Mouse (Mus musculus): ENCODE results near the gene Dgkq. TPM values are rescaled to one million over a fixed set of nuclear protein-coding genes. Genes with fewer than 3 reads are reported as not detected.

The Dgkq gene
- 10 to 100 TPM; 39.3 to 43.8 TPM for total RNA-seq (2023)

DNA sequence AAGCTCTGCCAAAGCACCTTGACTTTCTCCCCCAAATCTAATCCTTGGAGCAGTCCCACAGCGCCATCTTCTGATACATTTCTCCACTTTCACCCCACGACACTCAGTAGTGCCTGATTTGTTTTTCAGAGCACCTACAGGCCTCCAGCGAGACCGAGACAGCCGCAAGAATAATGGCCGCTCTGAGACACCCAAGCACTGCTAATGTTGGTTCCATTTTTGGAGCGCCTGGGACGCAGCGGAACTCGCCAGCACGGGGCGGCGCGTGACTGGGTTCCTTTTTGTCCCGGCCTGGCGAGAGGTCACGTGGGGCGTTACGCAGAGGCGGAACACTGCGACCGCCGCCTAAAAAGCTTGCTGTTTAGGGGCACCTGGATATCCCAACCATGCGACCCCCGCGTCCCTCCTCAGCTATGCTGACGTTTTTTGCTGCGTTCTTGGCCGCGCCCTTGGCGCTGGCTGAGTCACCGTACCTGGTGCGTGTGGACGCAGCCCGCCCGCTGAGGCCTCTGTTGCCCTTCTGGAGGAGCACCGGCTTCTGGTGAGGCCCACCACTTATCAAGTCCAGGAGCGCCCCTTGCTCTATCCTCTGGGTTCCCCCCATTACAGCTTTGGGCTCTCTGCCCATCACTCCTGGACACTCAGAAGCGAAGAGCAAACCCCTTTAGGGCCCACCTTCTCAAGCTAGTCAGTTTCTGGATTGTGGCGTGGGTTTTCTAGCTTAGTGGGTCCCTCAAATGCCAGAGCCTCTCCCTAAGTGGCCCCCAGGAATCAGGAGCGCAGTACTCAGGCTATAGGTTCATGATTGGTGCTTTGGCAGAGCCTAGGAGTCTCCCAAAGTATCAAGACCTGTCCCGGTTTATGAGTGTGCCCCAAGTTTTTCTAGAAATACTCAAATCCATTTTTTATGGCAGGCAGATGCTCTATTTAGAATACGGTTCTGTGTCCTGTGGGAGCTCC lies at the start of gene Dgkq:
Gene Dgkq, minus strand, starts transcription at position 696 of the 960 bp plus-strand sequence.

GRCm38 (mm10) chr5:108692271-108692670 lies 22.8 kb upstream of the Dgkq start, which contains the start of gene Fgfrl1:
Fgfrl1 (plus strand) TSS chr5:108692382.

DNA sequence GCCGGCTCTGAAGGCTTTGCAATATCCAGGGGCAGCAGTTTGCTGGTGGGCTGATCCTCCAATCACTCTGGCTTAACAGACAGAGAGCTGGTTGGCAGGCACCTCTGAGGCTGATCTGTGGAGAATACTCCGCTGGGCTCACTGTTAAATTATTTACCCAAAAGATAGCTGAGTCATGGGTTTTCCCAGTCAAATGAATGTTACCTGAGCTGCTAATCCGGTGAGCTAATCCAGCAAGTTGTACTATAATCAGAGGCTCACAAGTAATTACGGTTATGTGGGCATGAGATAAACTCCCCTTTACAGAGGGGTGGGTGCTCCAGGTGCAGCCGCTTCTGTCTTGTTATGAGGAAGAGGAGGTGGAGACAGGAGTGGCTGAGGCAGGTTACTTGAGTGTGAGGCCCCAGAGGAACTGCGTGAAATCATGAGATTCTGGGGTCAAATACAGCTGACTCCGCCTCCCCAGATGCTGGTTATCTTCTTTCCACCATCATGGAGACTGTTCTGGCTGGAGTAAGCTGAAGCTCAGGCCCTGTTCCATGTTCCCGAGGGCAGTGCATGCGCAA lies 5.9 kb upstream of the Dgkq start, which contains the start of gene Slc26a1:
Gene Slc26a1, minus strand, starts transcription at position 319 of the 566 bp plus-strand sequence.

DNA sequence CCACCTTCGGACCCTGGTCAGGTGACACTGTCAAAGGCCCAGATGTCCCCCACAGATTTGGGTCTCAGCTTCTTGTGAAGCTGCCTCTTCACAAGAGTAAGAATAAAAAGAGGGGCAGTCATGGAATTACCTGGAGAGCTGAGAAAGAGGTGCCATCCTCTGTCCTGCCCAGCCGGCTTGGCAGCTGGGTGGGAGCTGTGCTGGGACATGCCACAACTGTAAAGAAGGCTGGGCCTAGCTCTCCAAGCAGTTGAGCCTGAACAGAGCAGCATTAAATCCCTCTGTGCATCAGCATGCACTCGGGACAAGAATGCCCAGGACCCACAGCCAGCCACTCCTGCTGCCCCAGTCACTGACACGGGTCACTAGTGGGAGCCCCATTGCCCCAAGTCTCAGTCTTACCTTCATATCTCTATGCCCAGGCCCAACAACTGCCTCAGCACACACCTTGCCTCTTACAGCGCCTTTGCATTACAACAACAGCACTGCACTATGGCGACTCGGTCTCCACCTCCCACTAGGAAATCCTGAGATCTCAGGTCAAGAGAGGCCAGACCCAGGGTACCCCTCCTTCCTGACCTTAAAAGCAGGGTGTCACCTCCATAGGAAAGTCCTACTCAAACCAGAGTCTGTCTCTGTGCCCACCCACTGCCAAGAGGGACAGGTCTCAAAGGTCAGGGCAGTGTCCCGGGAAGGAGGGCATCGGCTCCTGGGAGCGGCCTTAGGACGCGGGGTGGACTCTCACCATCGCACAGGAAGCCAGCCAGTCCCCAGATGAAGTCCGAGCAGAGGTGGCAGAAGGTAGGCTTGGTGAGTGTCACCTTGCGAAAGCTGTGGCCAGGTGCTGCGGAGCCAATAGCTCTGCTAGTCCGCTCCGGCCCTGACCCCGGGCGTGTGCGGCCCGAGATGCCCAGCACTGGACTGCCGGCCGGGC lies 9.5 kb downstream of the Dgkq start, which contains the start of gene Idua:
Gene Idua, plus strand, starts transcription at position 634 of the 934 bp plus-strand sequence.

DNA sequence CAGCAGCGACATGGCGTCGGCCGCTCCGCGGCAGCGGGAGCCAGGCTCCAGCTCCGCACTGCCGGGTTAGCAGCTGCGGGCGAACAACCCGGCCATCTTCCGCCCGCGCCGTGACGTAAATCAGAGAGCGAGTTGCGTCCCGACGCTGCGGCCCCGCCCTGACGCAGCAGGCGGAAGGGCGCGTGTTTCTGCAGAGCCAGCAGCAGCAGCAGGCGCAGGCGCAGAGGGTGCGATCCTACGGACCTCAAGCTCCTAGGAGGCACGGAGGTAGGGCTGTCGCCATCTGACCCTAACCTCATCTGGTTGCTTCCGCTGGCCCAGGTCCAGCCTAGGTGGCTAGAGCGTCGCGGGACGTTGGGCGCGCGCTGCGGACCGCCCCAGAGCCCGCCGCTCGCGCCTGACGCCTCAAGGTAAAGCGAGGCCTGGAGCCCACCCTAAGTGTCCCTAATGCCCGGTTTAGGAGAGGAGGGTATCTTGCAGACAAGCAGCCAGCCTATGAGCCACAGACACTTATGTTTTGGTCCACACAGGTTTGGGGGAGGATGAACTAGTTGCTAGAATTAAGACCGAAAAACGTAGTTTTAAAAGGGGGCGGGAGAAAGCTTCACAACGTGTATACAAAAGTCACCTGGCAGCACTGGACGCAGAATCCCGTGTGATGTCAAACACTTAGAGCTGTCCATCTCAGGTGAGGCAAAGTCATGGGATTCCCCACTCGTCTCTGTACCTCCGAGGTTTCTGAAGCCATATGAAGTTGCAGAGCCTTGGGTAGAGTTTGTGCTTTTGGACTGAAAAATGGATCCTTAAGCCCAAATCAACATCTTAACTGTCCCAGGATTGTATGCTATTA lies 39.6 kb downstream of the Dgkq start, which contains the start of the genes Gak and Tmem175:
Gene Gak, minus strand, starts transcription at position 122 of the 850 bp plus-strand sequence.
Gene Tmem175, plus strand, starts transcription at position 137 of the 850 bp plus-strand sequence.

Other genes starting within 250 kb of the Dgkq start
- gene Atp5k, start 235.2 kb downstream of the Dgkq start, total RNA-seq (2023), result 10 to 100 TPM; 85.9 to 95.2 TPM
- gene Mfsd7a, start 220.8 kb downstream of the Dgkq start, total RNA-seq (2023), result not detected
- gene Pcgf3, start 208.4 kb downstream of the Dgkq start, total RNA-seq (2023), result 10 to 100 TPM; 23.0 to 23.6 TPM
- gene Cplx1, start 119.6 kb downstream of the Dgkq start, total RNA-seq (2023), result not detected
- gene Gak, start 39.9 kb downstream of the Dgkq start, total RNA-seq (2023), result 100 to 1,000 TPM; 167 to 182 TPM
- gene Tmem175, start 39.9 kb downstream of the Dgkq start, total RNA-seq (2023), result 10 to 100 TPM; 25.0 to 25.9 TPM
- gene Idua, start 9.3 kb downstream of the Dgkq start, total RNA-seq (2023), result 10 to 100 TPM; 28.5 to 32.1 TPM
- gene Slc26a1, start 5.9 kb upstream of the Dgkq start, total RNA-seq (2023), result not detected
- 1 to 10 TPM; 3.7 to 6.3 TPM for gene Fgfrl1, start 22.7 kb upstream of the Dgkq start, total RNA-seq (2023)
- gene Rnf212, start 105.3 kb upstream of the Dgkq start, total RNA-seq (2023), result not detected
- gene Tmed11, start 125.7 kb upstream of the Dgkq start, total RNA-seq (2023), result not detected
- not detected for gene Vmn2r8, start 139.2 kb upstream of the Dgkq start, total RNA-seq (2023)
- not detected for gene Vmn2r9, start 182.9 kb upstream of the Dgkq start, total RNA-seq (2023)

Measured in T-cell, adult 66 days (primary cell).